ENCODE assay signal across 8 mouse cellular contexts in genomic region chr1:82432919-82433648, GRCm38 (mm10).
DNase-seq lines count a peak whose midpoint lies in the region; ATAC-seq and TF ChIP-seq lines count a peak whose summit lies in the region.

No protein-coding gene starts in this region.

- no peaks in the 10 kb centered on the region for H3K27me3 ChIP-seq in liver, embryonic 12.5 days (replicated peaks)
- no peaks in the 10 kb centered on the region for H3K27me3 ChIP-seq in kidney, embryonic 14.5 days (ENCODE audit: control insufficient read depth, insufficient read depth, low read length)
- no peaks in the 10 kb centered on the region for H3K27me3 ChIP-seq in limb, embryonic 12.5 days
- H3K27me3 ChIP-seq in neural tube, embryonic 12.5 days (replicated peaks) = no peaks in the 10 kb centered on the region

- 74% methylated on average over 15 of the region's 15 CpGs for WGBS in liver, embryonic 12.5 days (ENCODE audit: insufficient replicate concordance)
- WGBS in kidney, embryonic 14.5 days = 64% methylated on average over 15 of the region's 15 CpGs
- WGBS in limb, embryonic 12.5 days = 61% methylated on average over 15 of the region's 15 CpGs
- 64% methylated on average over 15 of the region's 15 CpGs for WGBS in neural tube, embryonic 12.5 days

- H3K9me3 ChIP-seq in liver, embryonic 12.5 days (replicated peaks) = no peaks in the 10 kb centered on the region
- H3K9me3 ChIP-seq in kidney, embryonic 14.5 days (ENCODE audit: control insufficient read depth, low read length) = no peaks in the 10 kb centered on the region
- no peaks in the 10 kb centered on the region for H3K9me3 ChIP-seq in limb, embryonic 12.5 days
- H3K9me3 ChIP-seq in neural tube, embryonic 12.5 days = no peaks in the 10 kb centered on the region

- TF ChIP-seq POLR2A in cortical plate, adult 2 months (IDR thresholded peaks at IDR 0.05; ENCODE audit: extremely low read depth, insufficient read depth, low read length) = no peak

- H3K36me3 ChIP-seq in liver, embryonic 12.5 days = no peaks in the 10 kb centered on the region
- H3K36me3 ChIP-seq in kidney, embryonic 14.5 days (ENCODE audit: control insufficient read depth, insufficient read depth, low read length) = no peaks in the 10 kb centered on the region
- H3K36me3 ChIP-seq in limb, embryonic 12.5 days = no peaks in the 10 kb centered on the region
- no peaks in the 10 kb centered on the region for H3K36me3 ChIP-seq in neural tube, embryonic 12.5 days

- H3K27ac ChIP-seq in liver, embryonic 12.5 days = no peak overlapping the region
- no peak overlapping the region for H3K27ac ChIP-seq in cortical plate, adult 2 months (ENCODE audit: insufficient read depth, low read length)
- no peak overlapping the region for H3K27ac ChIP-seq in kidney, embryonic 14.5 days (ENCODE audit: low read depth, low read length)
- no peak overlapping the region for H3K27ac ChIP-seq in limb, embryonic 12.5 days
- no peak overlapping the region for H3K27ac ChIP-seq in neural tube, embryonic 12.5 days

- peak; percentile 48 for DNase-seq in liver
- peak; percentile 33 to 37 for DNase-seq in gastrocnemius, adult 8-10 months (ENCODE audit: low spot score in 2 of 2)
- peak; percentile 11 for DNase-seq in thymus, postnatal 25 days

- H3K4me3 ChIP-seq in liver, embryonic 12.5 days = no peak overlapping the region
- no peak overlapping the region for H3K4me3 ChIP-seq in cortical plate, adult 2 months (ENCODE audit: insufficient read depth, low read length)
- no peak overlapping the region for H3K4me3 ChIP-seq in kidney, embryonic 14.5 days (ENCODE audit: low read length)
- no peak overlapping the region for H3K4me3 ChIP-seq in limb, embryonic 12.5 days (replicated peaks)
- H3K4me3 ChIP-seq in neural tube, embryonic 12.5 days = no peak overlapping the region

- H3K4me1 ChIP-seq in liver, embryonic 12.5 days = no peaks in the 10 kb centered on the region
- no peaks in the 10 kb centered on the region for H3K4me1 ChIP-seq in cortical plate, adult 2 months (ENCODE audit: control insufficient read depth, insufficient read depth, low read length)
- H3K4me1 ChIP-seq in kidney, embryonic 14.5 days (ENCODE audit: control insufficient read depth, insufficient read depth, low read length) = no peaks in the 10 kb centered on the region
- H3K4me1 ChIP-seq in limb, embryonic 12.5 days (replicated peaks) = peaks cover 5% of the 10 kb centered on the region
- peaks cover 5% of the 10 kb centered on the region; the same call in 1 of the 2 replicates for H3K4me1 ChIP-seq in neural tube, embryonic 12.5 days

- ATAC-seq in liver, embryonic 12.5 days = no peak
- peak; percentile 71 for ATAC-seq in kidney, embryonic 14.5 days (ENCODE audit: low FRiP score, low TSS enrichment)
- peak; percentile 67 for ATAC-seq in limb, embryonic 12.5 days (ENCODE audit: insufficient number of reproducible peaks, insufficient read depth, low FRiP score, low TSS enrichment, low read depth)
- peak; percentile 85 for ATAC-seq in neural tube, embryonic 12.5 days (ENCODE audit: low FRiP score, low read depth)

- H3K9ac ChIP-seq in liver, embryonic 12.5 days = no peak overlapping the region
- H3K9ac ChIP-seq in kidney, embryonic 14.5 days (ENCODE audit: low read depth, low read length) = no peak overlapping the region
- H3K9ac ChIP-seq in limb, embryonic 12.5 days (replicated peaks) = no peak overlapping the region
- no peak overlapping the region for H3K9ac ChIP-seq in neural tube, embryonic 12.5 days

- H3K4me2 ChIP-seq in liver, embryonic 12.5 days = no peak overlapping the region
- H3K4me2 ChIP-seq in kidney, embryonic 14.5 days (replicated peaks; ENCODE audit: low read depth, low read length) = no peak overlapping the region
- no peak overlapping the region for H3K4me2 ChIP-seq in limb, embryonic 12.5 days
- no peak overlapping the region for H3K4me2 ChIP-seq in neural tube, embryonic 12.5 days (replicated peaks)

- TF ChIP-seq CTCF in cortical plate, adult 2 months (IDR thresholded peaks at IDR 0.05; ENCODE audit: extremely low read depth, insufficient read depth, low read length) = peak; percentile 97
